Mouse (Mus musculus) forebrain, embryonic 11.5 days (tissue): ENCODE measurements around the gene Ripor2. TPM values are rescaled to one million over a fixed set of nuclear protein-coding genes. Genes with fewer than 3 reads are reported as not detected.

Experiments
- ATAC-seq: fragments of 200-750 bp; cut with Nextera tagmentation; replicated peaks from 2 replicates; pipeline ENCODE4 v1.8.0; 2017; ENCODE audit warnings: moderate TSS enrichment; ENCODE audit not compliant: low FRiP score
- DNase-seq: peaks from one replicate; pipeline ENCODE4 v3.0.0-alpha.2; 2017; ENCODE audit warnings: low spot score
- H3K27ac ChIP-seq: fragments of 300-500 bp; sonication (generic); 2 replicates; pipeline ENCODE4 v1.5.1; 2014; ENCODE audit warnings: low read depth, low read length
- H3K27me3 ChIP-seq: fragments of 300-500 bp; sonication (generic); 2 replicates; pipeline ENCODE4 v1.6.1; 2014; ENCODE audit warnings: mild to moderate bottlenecking, low read length, mixed read lengths; ENCODE audit not compliant: control insufficient read depth, insufficient read depth
- H3K36me3 ChIP-seq: fragments of 300-500 bp; sonication (generic); 2 replicates; pipeline ENCODE4 v1.6.1; 2014; ENCODE audit warnings: mild to moderate bottlenecking, low read length, moderate library complexity, mixed read lengths; ENCODE audit not compliant: control insufficient read depth, insufficient read depth
- H3K4me1 ChIP-seq: fragments of 300-500 bp; sonication (generic); replicated peaks from 2 replicates; pipeline ENCODE4 v1.6.1; 2014; ENCODE audit warnings: low read length, mixed read lengths; ENCODE audit not compliant: control insufficient read depth, insufficient read depth
- H3K4me2 ChIP-seq: fragments of 300-500 bp; sonication (generic); 2 replicates; pipeline ENCODE4 v1.6.1; 2014; ENCODE audit warnings: low read depth, mild to moderate bottlenecking, low read length, moderate library complexity, mixed read lengths; ENCODE audit not compliant: severe bottlenecking
- H3K4me3 ChIP-seq: fragments of 300-500 bp; sonication (generic); 2 replicates; pipeline ENCODE4 v1.5.1; 2014; ENCODE audit warnings: low read depth, low read length
- H3K9ac ChIP-seq: fragments of 300-500 bp; sonication (generic); 2 replicates; pipeline ENCODE4 v1.6.1; 2014; ENCODE audit warnings: low read length
- H3K9me3 ChIP-seq: fragments of 300-500 bp; sonication (generic); 2 replicates; pipeline ENCODE4 v1.6.1; 2016; ENCODE audit warnings: low read length, mixed read lengths; ENCODE audit not compliant: control insufficient read depth
- WGBS: fragments of 180-500 bp; shearing (Covaris S2); extraction: QIAGEN DNeasy Blood & Tissue Kit; methylation state at CpG from one replicate; pipeline ENCODE4 v1.1.7; 2014; 5-methylcytosine and 5-hydroxymethylcytosine counted together
- polyA plus RNA-seq: library from polyadenylated mRNA; unstranded; fragments of >200 nt; fragmentation: Nextera tagmentation; extraction: Ambion mirVana; gene quantifications from 2 replicates; pipeline ENCODE4 v1.2.1, GENCODE M21; 2014

Ripor2 gene
- polyA plus RNA-seq: 7.3 and 9.5 TPM in 2 replicates

DNA sequence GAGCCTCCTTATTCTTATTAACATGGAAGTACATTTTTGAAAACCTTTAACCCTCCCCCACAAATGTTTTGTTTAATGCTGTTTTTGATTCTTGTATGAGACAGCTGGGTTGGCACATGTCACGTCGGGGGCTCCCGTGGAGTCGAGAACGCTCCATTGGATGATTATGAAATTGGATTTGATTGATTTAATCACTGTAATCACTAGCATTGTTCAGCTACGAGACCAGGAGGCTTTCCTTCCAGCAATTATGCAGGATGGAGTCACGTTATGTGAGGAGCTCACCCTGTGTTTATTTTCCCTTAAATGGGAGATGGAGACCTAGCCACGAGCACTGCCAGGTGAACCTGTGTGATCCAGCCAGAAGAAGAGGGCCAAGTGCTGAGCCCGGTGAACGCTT is at the start of gene Ripor2:
Gene Ripor2 (plus strand): TSS at position 357 of the 400 bp plus-strand sequence.
- H3K9me3 ChIP-seq: no peaks in the 10 kb centered on the region
- ATAC-seq: no peak
- WGBS: 78% methylated on average over 10 of the region's 10 CpGs

DNA sequence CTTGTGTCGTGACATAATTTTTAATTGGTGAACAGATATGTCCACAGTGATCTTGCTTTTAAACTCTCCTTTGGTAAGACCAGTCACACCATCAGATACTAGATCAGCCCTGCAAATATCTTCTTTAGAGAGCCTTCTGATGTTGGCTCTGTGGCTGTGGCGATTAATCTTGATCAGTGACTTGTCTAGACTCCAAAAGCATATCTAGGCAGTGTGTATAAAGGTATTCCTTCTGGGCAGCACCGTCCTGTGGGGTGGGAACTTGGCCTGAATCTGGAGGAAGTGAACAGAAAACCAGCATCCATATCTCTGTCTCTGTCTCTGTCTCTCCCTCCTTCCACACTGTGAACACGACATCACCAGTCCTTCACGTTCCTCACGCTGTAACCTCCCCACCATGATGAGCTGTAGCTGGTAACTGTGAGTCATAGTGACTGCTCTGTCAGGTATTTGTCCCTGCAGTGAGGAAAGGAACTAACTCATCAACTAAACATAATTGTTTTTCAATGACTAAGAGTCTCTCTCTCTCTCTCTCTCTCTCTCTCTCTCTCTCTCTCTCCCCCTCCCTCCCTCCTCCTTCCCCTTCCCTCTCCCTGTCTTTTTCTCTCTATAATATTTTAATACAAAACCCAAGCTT is 45.3 kb upstream of the Ripor2 start:
- no peak for ATAC-seq
- H3K36me3 ChIP-seq: no peaks in the 10 kb centered on the region
- no peak overlapping the region for H3K4me2 ChIP-seq
- H3K27me3 ChIP-seq: no peaks in the 10 kb centered on the region
- H3K4me1 ChIP-seq: no peaks in the 10 kb centered on the region
- WGBS: 87% methylated on average over 6 of the region's 6 CpGs
- no peak overlapping the region for H3K4me3 ChIP-seq
- no peaks in the 10 kb centered on the region for H3K9me3 ChIP-seq
- H3K27ac ChIP-seq: no peak overlapping the region
- H3K9ac ChIP-seq: no peak overlapping the region
- DNase-seq: no peak

More for the DNA sequence above, at the start of gene Ripor2:
- DNase-seq: no peak
- Histone ChIP-seq H3K4me3 (no peak within 1 kb of the TSS), H3K27me3 (no peaks in the 10 kb centered on the region), H3K4me2 (no peak within 1 kb of the TSS), H3K9ac (no peak within 1 kb of the TSS), H3K4me1 (peaks cover under 1% of the 10 kb centered on the region; the same call in 1 of the 2 replicates), H3K36me3 (no peaks in the 10 kb centered on the region), H3K27ac (no peak within 1 kb of the TSS)

DNA sequence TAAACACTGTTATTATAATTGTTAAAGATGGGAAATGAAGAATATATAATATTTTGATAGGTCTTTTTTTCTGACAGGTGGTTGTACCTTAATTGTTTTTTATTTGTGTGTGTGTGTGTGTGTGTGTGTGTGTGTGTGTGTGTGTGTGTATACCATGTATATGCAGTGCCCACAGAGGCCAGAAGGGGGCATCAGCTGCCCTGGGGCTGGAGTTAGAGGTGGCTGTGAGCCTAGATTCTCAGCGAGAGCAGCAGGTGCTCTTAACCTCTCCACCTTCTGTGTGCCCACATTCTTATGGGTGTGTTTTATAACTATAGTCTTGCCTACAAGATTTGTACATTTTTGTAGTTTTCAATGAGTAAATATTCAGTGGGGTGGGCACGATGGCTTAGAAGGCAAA is 44.0 kb upstream of the Ripor2 start:
- Histone ChIP-seq H3K4me1 (no peaks in the 10 kb centered on the region), H3K4me3 (no peak overlapping the region), H3K27ac (no peak overlapping the region), H3K4me2 (no peak overlapping the region), H3K27me3 (no peaks in the 10 kb centered on the region), H3K36me3 (no peaks in the 10 kb centered on the region), H3K9me3 (no peaks in the 10 kb centered on the region), H3K9ac (no peak overlapping the region)
- 86% methylated on average over 2 of the region's 2 CpGs for WGBS
- no peak for DNase-seq
- ATAC-seq: no peak

DNA sequence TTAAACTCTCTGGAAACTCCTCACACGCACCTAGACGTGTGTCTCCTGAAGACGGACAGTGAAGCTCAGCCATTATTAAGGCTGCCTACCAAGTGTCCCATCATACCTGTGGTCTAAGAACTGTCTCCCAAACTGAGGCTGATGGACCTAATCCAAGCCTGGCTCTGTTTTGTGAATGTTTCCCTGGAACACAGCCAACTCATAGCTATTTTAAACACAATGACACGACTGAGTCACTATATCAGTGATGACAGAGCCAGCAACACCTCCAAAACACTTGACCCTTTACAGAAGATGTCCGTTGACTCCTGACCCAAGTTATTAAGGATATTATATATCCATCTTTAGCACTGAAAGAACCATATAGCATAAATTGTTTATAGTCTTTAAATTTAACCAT is 43.0 kb upstream of the Ripor2 start:
- Histone ChIP-seq H3K27me3 (no peaks in the 10 kb centered on the region), H3K27ac (no peak overlapping the region), H3K9ac (no peak overlapping the region), H3K9me3 (no peaks in the 10 kb centered on the region), H3K4me1 (no peaks in the 10 kb centered on the region), H3K4me3 (no peak overlapping the region), H3K36me3 (no peaks in the 10 kb centered on the region), H3K4me2 (no peak overlapping the region)
- ATAC-seq: no peak
- 89% methylated on average over 5 of the region's 5 CpGs for WGBS
- DNase-seq: no peak

DNA sequence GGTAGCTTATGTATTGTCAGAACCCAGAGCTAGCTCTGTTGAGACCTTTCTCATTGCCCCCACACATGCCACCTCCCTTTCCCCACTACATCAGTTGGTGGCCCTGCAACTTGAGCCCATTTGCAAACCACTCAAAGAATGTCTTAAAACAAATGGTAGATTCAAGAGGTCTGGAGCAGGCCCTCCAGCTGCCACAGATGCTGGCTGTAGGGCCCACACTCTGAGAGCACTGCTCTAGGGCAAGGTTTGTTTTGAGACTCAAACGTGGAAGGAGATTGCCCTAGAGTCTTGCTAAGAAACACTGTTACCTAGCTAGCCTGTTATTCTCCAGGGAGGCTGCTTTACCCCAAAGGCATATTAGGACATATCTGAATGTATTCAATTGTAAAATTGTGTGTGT is 36.3 kb upstream of the Ripor2 start:
- Histone ChIP-seq H3K9me3 (no peaks in the 10 kb centered on the region), H3K4me1 (no peaks in the 10 kb centered on the region; the same call in 1 of the 2 replicates), H3K4me3 (no peak overlapping the region), H3K36me3 (no peaks in the 10 kb centered on the region), H3K27ac (no peak overlapping the region), H3K27me3 (no peaks in the 10 kb centered on the region), H3K4me2 (no peak overlapping the region), H3K9ac (no peak overlapping the region)
- no peak for DNase-seq
- no peak for ATAC-seq
- 58% methylated on average over 1 of the region's 1 CpGs for WGBS

DNA sequence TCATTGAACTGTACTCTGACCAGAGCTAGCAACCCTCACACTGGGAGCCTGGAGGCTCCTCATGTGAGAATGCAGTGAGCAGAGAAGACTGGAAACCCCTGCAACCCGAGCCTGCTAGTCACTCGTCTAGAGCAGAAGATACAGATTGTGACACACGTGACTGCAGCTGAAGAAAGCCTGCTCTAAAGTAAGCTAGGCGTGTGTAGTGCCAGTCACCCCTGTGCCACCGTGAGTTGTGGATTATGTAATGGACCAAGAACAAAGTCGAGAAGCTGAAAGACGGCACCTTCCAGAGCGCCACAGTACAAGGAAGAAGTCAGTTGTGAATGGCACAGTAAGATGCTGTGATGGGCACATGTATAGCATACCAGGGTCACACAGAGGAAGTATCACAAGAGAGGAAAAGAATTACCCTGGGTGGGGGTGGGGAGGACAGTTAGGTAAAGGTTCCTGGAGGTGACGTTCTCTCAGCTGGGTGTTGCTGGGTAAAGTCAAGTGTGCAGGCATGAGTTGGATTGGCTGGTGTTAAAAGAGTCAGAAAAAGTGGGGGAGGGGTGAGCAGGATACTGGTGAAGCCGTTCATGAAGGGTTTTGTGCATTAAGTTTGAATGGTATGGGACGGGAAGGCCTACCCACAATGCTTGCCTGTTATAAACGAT is 35.1 kb upstream of the Ripor2 start:
- Histone ChIP-seq H3K36me3 (no peaks in the 10 kb centered on the region), H3K9me3 (no peaks in the 10 kb centered on the region), H3K4me1 (peaks cover 5% of the 10 kb centered on the region; the same call in 1 of the 2 replicates), H3K27me3 (no peaks in the 10 kb centered on the region), H3K4me3 (no peak overlapping the region), H3K27ac (no peak overlapping the region), H3K4me2 (no peak overlapping the region), H3K9ac (no peak overlapping the region)
- DNase-seq (no peak), ATAC-seq (no peak)
- WGBS: 91% methylated on average over 12 of the region's 12 CpGs

DNA sequence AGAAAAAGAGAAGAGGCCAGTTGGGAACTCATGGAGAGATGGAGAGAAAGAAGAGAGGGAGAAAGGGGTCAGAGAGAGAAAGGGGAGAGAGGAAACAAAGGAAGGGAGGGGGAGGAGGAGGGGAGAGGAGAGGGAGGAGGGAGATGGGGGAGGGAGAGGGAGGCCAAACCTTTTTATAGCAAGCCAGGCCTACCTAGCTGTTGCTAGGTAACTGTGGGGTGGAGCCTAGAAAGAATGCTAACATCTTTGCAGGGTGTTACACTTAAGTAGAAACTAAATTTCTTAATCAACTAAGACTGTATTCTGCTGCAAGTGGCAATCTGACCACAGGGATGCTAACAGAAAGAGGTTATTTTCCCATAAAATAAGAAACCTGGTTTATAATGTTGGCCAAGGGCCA is 33.1 kb upstream of the Ripor2 start:
- no peak overlapping the region for H3K4me2 ChIP-seq
- H3K27me3 ChIP-seq: no peaks in the 10 kb centered on the region
- no peak overlapping the region for H3K9ac ChIP-seq
- DNase-seq: no peak
- no peaks in the 10 kb centered on the region for H3K9me3 ChIP-seq
- no peaks in the 10 kb centered on the region for H3K36me3 ChIP-seq
- H3K4me1 ChIP-seq: peaks cover 5% of the 10 kb centered on the region; the same call in 1 of the 2 replicates
- H3K27ac ChIP-seq: no peak overlapping the region
- no peak for ATAC-seq
- H3K4me3 ChIP-seq: no peak overlapping the region

DNA sequence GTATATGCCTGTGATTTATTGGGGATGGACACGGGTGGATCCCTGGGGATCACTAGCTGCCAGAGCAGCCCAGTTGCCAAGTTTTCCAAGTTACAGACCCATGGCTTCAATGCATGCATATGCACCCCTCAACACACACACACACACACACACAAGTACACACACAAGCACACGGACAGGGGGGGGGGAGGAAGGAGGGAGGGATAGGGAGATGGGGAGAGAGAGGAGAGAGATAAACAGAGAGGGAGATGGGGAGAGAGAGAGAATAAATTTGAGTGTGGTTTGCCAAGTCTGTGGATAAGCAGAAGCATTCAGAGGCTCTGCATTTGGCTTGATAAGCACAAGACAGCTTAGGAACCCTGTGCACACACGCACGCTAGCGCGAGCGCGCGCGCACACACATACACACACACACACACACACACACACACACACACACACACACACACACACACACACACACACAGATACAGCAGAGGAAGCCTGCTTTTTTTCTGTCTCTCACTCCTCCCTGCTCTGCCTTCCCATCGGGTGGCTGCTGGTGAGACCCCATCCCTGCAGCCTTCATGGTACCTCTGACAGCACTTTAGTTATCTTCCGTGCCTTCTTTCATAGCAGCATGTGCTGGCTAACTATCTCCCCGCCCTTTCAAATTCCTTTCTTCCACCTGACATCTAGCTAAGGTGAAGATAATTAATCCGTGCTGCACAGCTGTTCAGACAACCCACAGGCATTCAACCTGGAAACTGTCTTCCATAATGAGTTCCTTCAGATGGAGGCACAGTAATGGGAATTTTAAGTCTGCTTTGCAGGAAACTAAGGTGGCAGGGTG is 30.7 kb upstream of the Ripor2 start:
- Histone ChIP-seq H3K27ac (no peak overlapping the region), H3K36me3 (no peaks in the 10 kb centered on the region), H3K4me2 (no peak overlapping the region), H3K9ac (no peak overlapping the region), H3K9me3 (no peaks in the 10 kb centered on the region), H3K4me1 (peaks cover 5% of the 10 kb centered on the region; the same call in 1 of the 2 replicates), H3K4me3 (no peak overlapping the region), H3K27me3 (no peaks in the 10 kb centered on the region)
- ATAC-seq: no peak
- 73% methylated on average over 14 of the region's 14 CpGs for WGBS
- DNase-seq: no peak
